Mouse (Mus musculus) heart, embryonic 13.5 days (tissue): ENCODE results near the gene Rpl41. TPM values are rescaled to one million over a fixed set of nuclear protein-coding genes. Genes with fewer than 3 reads are reported as not detected.

Source experiments
- ATAC-seq: fragments of 200-750 bp; cut with Nextera tagmentation; 2 replicates; pipeline ENCODE4 v1.8.0; 2017; ENCODE audit warnings: moderate TSS enrichment; ENCODE audit not compliant: insufficient number of reproducible peaks, low FRiP score, low TSS enrichment; ENCODE audit errors: extremely low read depth
- H3K27ac ChIP-seq: fragments of 300-500 bp; sonication (generic); replicated peaks from 2 replicates; pipeline ENCODE4 v1.5.1; 2015; ENCODE audit warnings: moderate library complexity, mild to moderate bottlenecking, inconsistent platforms
- H3K27me3 ChIP-seq: fragments of 300-500 bp; sonication (generic); replicated peaks from 2 replicates; pipeline ENCODE4 v1.6.1; 2015; ENCODE audit warnings: mild to moderate bottlenecking, inconsistent platforms
- H3K36me3 ChIP-seq: fragments of 300-500 bp; sonication (generic); 2 replicates; pipeline ENCODE4 v1.6.1; 2015; ENCODE audit warnings: mild to moderate bottlenecking, inconsistent platforms
- H3K4me1 ChIP-seq: fragments of 300-500 bp; sonication (generic); 2 replicates; pipeline ENCODE4 v1.6.1; 2015; ENCODE audit warnings: inconsistent platforms
- H3K4me2 ChIP-seq: fragments of 300-500 bp; sonication (generic); 2 replicates; pipeline ENCODE4 v1.6.1; 2015; ENCODE audit warnings: inconsistent platforms, mild to moderate bottlenecking, moderate library complexity
- H3K4me3 ChIP-seq: fragments of 300-500 bp; sonication (generic); 2 replicates; pipeline ENCODE4 v1.5.1; 2015; ENCODE audit warnings: moderate library complexity, mild to moderate bottlenecking, inconsistent platforms
- H3K9ac ChIP-seq: fragments of 300-500 bp; sonication (generic); 2 replicates; pipeline ENCODE4 v1.6.1; 2015; ENCODE audit warnings: inconsistent platforms, mild to moderate bottlenecking, moderate library complexity
- H3K9me3 ChIP-seq: fragments of 300-500 bp; sonication (generic); 2 replicates; pipeline ENCODE4 v1.6.1; 2016; ENCODE audit warnings: inconsistent platforms
- WGBS: fragments of 180-500 bp; shearing (Covaris S2); methylation state at CpG from one replicate; pipeline ENCODE4 v1.1.7; 2015; ENCODE audit warnings: mixed read lengths; 5-methylcytosine and 5-hydroxymethylcytosine counted together
- polyA plus RNA-seq: library from polyadenylated mRNA; unstranded; fragments of >200 nt; fragmentation: Nextera tagmentation; extraction: Ambion mirVana; gene quantifications from 2 replicates; pipeline ENCODE4 v1.2.1, GENCODE M21; 2015

Gene Rpl41
- polyA plus RNA-seq, 1 experiment from 2014 or later = 2,656 TPM

DNA sequence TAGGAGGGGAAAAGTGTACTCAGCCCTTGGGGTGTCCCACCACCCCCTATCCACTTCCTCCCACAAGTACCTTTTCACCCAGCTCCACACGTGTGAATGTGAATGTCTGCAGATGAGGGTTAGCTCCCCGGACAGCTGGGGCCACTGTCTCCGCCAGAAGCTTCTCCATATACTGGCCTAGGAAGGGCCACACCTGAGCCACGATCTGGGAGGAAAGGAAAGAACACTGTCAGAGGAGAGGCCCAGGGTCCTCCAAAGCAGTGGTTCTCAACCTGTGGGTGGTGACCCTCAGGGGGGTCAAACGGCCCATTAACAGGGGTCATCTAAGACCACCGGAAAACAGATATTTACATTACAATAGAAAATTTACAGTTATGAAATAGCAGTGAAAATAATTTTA, 26.8 kb downstream of the Rpl41 start:
- Histone ChIP-seq H3K27ac (no peak overlapping the region), H3K4me3 (no peak overlapping the region), H3K9me3 (no peaks in the 10 kb centered on the region), H3K36me3 (peaks cover 55% of the 10 kb centered on the region), H3K4me2 (no peak overlapping the region), H3K4me1 (peaks cover 18% of the 10 kb centered on the region), H3K9ac (no peak overlapping the region), H3K27me3 (peaks cover 3% of the 10 kb centered on the region)
- no peak for ATAC-seq
- WGBS = 80% methylated on average over 6 of the region's 6 CpGs

DNA sequence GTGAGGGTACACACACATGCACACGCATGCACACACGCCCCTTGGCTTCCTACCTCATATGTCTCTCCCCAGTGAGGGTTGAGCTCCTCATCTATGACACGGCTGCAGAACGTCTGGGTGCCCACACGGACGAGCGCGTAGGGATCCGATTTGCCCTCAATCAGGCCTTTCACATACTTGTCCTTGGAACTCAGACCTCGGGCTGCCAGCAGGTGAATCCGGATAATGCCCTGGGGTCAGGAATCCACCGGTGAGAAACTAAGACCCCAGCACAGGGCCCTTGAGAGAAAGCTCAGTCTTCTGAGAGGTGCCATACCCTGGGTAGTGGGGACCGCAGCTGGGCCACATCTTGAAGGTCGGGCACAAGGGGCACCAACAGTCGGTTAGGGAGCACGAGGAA, 28.5 kb downstream of the Rpl41 start:
- Histone ChIP-seq H3K9me3 (no peaks in the 10 kb centered on the region), H3K4me2 (no peak overlapping the region), H3K4me1 (peaks cover 12% of the 10 kb centered on the region), H3K4me3 (no peak overlapping the region), H3K9ac (no peak overlapping the region), H3K36me3 (peaks cover 73% of the 10 kb centered on the region), H3K27me3 (peaks cover 16% of the 10 kb centered on the region), H3K27ac (no peak overlapping the region)
- WGBS = 81% methylated on average over 16 of the region's 16 CpGs
- ATAC-seq = no peak

GRCm38 (mm10) chr10:128518833-128519232, 30.3 kb downstream of the Rpl41 start:
- peaks cover 16% of the 10 kb centered on the region for H3K27me3 ChIP-seq
- no peak overlapping the region for H3K9ac ChIP-seq
- H3K4me3 ChIP-seq = no peak overlapping the region
- 75% methylated on average over 7 of the region's 7 CpGs for WGBS
- no peak overlapping the region for H3K27ac ChIP-seq
- peaks cover 87% of the 10 kb centered on the region for H3K36me3 ChIP-seq
- ATAC-seq = no peak
- peaks cover 3% of the 10 kb centered on the region for H3K4me1 ChIP-seq
- no peak overlapping the region for H3K4me2 ChIP-seq
- no peaks in the 10 kb centered on the region for H3K9me3 ChIP-seq

- Histone ChIP-seq H3K27me3 (peaks cover 16% of the 10 kb centered on the region), H3K9me3 (no peaks in the 10 kb centered on the region), H3K27ac (no peak overlapping the region), H3K36me3 (peaks cover 95% of the 10 kb centered on the region), H3K9ac (no peak overlapping the region), H3K4me2 (peak overlapping the region; percentile 57; the same call in 1 of the 2 replicates), H3K4me3 (no peak overlapping the region), H3K4me1 (no peaks in the 10 kb centered on the region)
- ATAC-seq = no peak
- 32% methylated on average over 6 of the region's 6 CpGs for WGBS
Observed at GRCm38 (mm10) chr10:128516677-128517076, 32.4 kb downstream of the Rpl41 start.

DNA sequence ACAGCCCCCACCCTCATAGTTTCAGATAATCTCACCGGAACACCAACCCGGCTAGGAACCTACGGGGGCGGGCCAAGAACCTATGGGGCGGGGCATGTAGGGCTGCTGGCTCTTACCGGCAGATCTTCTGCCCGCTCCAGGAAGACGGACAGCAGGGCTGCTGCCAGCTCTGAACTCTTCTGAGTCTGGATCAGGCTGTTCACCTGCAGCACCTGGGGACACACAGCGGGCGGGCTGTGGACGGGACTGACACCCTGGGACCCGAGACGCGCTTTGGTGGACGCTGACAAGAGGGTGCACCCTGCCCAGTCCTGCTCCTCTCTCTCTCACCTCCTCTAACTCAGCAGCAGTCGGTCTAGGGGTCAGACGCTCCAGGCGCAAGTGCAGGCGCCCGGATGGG, 33.1 kb downstream of the Rpl41 start:
- Histone ChIP-seq H3K4me3 (peak overlapping the region; percentile 8), H3K9ac (peak overlapping the region; percentile 44), H3K9me3 (no peaks in the 10 kb centered on the region), H3K36me3 (peaks cover 95% of the 10 kb centered on the region), H3K4me1 (no peaks in the 10 kb centered on the region), H3K27ac (no peak overlapping the region), H3K4me2 (peak overlapping the region; percentile 57), H3K27me3 (peaks cover 16% of the 10 kb centered on the region)
- 31% methylated on average over 20 of the region's 20 CpGs for WGBS
- ATAC-seq = peak; percentile 28; the same call in 1 of the 2 replicates

GRCm38 (mm10) chr10:128515044-128515443, 34.1 kb downstream of the Rpl41 start:
- Histone ChIP-seq H3K9ac (no peak overlapping the region), H3K9me3 (no peaks in the 10 kb centered on the region), H3K27ac (no peak overlapping the region), H3K4me3 (no peak overlapping the region), H3K27me3 (peaks cover 16% of the 10 kb centered on the region), H3K36me3 (peaks cover 95% of the 10 kb centered on the region), H3K4me1 (no peaks in the 10 kb centered on the region), H3K4me2 (no peak overlapping the region)
- no peak for ATAC-seq
- 79% methylated on average over 4 of the region's 4 CpGs for WGBS

DNA sequence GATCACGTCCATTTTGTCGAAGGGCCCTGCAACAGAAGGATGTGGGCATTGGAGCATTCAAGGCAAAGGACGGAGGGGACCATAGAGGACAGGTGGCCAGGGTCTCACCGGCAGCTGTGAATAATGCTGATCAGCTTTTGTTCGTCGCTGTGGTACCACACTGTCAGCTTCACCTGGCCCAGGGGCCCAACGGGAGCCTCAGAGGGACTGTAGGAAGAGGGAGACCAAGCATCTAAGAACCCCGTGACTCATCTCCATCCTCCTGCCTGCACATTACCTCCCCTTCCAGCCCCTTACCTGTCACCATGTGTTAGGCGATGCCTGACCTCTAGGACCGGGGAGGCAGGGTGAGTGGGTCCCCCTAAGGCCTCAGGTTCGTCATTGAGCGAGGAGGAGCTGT, 37.3 kb downstream of the Rpl41 start:
- Histone ChIP-seq H3K4me1 (no peaks in the 10 kb centered on the region), H3K4me3 (no peak overlapping the region), H3K27ac (no peak overlapping the region), H3K4me2 (no peak overlapping the region), H3K27me3 (peaks cover 7% of the 10 kb centered on the region; the same call in 1 of the 2 replicates), H3K9ac (no peak overlapping the region), H3K36me3 (peaks cover 75% of the 10 kb centered on the region), H3K9me3 (no peaks in the 10 kb centered on the region)
- no peak for ATAC-seq
- WGBS = 83% methylated on average over 12 of the region's 12 CpGs

DNA sequence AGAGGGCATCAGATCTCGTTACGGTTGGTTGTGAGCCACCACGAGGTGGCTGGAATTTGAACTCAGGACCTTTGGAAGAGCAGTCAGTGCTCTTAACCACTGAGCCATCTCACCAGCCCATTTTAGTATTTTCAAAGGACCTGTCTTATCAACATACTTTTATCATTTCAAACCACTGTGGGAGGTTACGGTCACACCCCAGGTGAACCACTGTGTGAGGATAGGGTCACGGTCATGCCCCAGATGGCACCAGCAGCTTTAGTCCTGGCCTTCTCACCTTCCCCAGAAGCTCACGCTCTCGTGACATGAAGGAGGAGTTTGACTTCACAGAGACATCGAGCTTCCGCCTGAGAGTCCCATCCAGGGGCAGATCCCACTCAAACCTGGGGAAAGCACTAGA, 37.9 kb downstream of the Rpl41 start:
- Histone ChIP-seq H3K9me3 (no peaks in the 10 kb centered on the region), H3K36me3 (peaks cover 69% of the 10 kb centered on the region), H3K4me1 (no peaks in the 10 kb centered on the region), H3K9ac (no peak overlapping the region), H3K27ac (no peak overlapping the region), H3K4me2 (no peak overlapping the region), H3K4me3 (no peak overlapping the region), H3K27me3 (peaks cover 3% of the 10 kb centered on the region; the same call in 1 of the 2 replicates)
- ATAC-seq = no peak
- 84% methylated on average over 9 of the region's 9 CpGs for whole genome bisulfite sequencing

DNA sequence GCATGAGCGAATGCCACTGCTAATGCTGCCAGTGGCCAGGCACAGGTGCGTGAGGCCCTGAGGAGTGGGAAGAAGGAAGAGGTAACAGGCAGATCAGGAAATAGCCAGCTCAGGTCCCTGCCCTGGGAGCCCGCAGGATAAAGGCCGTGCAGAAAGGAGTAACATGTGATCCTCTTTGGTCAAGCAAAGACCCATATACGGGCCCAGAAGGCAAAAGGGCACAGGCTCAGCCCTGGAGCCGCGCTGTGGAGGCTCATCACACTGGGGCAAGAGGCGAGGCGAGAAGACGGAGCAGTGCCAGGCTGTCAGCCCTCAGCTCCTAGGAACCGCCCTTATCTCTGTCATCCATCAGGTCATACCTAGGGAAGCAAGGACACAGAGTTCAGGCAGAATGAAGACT, 38.8 kb downstream of the Rpl41 start:
- no peaks in the 10 kb centered on the region for H3K27me3 ChIP-seq
- no peak for ATAC-seq
- H3K9me3 ChIP-seq = no peaks in the 10 kb centered on the region
- 83% methylated on average over 11 of the region's 11 CpGs for WGBS
- no peak overlapping the region for H3K4me2 ChIP-seq
- peaks cover under 1% of the 10 kb centered on the region; the same call in 1 of the 2 replicates for H3K4me1 ChIP-seq
- H3K36me3 ChIP-seq = peaks cover 63% of the 10 kb centered on the region
- H3K9ac ChIP-seq = no peak overlapping the region
- no peak overlapping the region for H3K27ac ChIP-seq
- H3K4me3 ChIP-seq = no peak overlapping the region

DNA sequence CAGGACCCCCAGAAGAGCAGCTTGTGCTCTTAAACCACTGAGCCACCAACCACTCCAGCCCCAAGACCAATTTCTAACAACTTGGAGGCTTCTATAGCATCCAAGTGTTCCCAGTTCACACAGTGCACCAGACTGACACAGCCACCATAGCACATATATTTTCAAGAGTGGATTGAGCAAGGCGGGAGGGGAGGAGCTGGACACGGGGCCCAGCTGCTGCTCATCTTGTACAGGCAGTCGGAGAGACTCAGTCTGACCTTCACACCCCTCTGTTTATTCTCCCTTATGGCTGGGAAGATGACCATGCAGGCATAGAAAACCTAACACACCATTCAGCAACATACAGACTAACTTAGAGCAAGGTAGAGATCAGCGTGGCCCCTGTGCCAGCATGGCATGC, 39.3 kb downstream of the Rpl41 start:
- H3K36me3 ChIP-seq = peaks cover 58% of the 10 kb centered on the region
- no peak overlapping the region for H3K4me3 ChIP-seq
- no peak for ATAC-seq
- peaks cover 5% of the 10 kb centered on the region for H3K4me1 ChIP-seq
- H3K27me3 ChIP-seq = no peaks in the 10 kb centered on the region
- H3K27ac ChIP-seq = no peak overlapping the region
- H3K9ac ChIP-seq = no peak overlapping the region
- H3K9me3 ChIP-seq = no peaks in the 10 kb centered on the region
- 65% methylated on average over 4 of the region's 4 CpGs for WGBS
- no peak overlapping the region for H3K4me2 ChIP-seq

DNA sequence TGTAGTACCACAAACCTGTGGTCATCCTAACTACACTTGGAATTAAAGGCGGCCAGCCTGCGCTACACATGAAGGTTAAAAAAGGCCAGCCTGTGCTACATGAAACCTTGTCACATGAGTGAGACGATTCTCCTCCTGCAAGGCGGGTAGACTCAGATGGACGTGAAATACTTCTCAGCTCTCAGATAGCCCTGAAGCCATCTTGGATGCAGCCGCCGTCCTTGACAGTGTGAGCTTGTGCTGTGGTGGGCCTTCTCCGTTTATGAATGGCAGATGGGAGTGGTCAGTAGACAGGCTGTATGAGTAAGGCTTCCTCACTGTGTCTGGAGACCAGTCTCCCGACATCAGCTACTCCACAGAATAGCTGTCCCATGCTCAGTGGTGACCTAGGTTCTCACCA, 39.9 kb downstream of the Rpl41 start:
- ATAC-seq = no peak
- peaks cover 55% of the 10 kb centered on the region for H3K36me3 ChIP-seq
- H3K4me2 ChIP-seq = no peak overlapping the region
- H3K4me3 ChIP-seq = no peak overlapping the region
- no peaks in the 10 kb centered on the region for H3K27me3 ChIP-seq
- no peaks in the 10 kb centered on the region for H3K9me3 ChIP-seq
- no peak overlapping the region for H3K9ac ChIP-seq
- no peak overlapping the region for H3K27ac ChIP-seq
- WGBS = 84% methylated on average over 9 of the region's 9 CpGs
- peaks cover 10% of the 10 kb centered on the region for H3K4me1 ChIP-seq

GRCm38 (mm10) chr10:128508260-128508659, 40.8 kb downstream of the Rpl41 start:
- Histone ChIP-seq H3K4me2 (no peak overlapping the region), H3K4me3 (no peak overlapping the region), H3K27me3 (no peaks in the 10 kb centered on the region), H3K9me3 (no peaks in the 10 kb centered on the region), H3K36me3 (peaks cover 46% of the 10 kb centered on the region), H3K27ac (no peak overlapping the region), H3K9ac (no peak overlapping the region), H3K4me1 (peaks cover 14% of the 10 kb centered on the region)
- ATAC-seq = no peak
- WGBS = 72% methylated on average over 9 of the region's 9 CpGs
